Mouse (Mus musculus) myocyte (in vitro differentiated cells): ENCODE results near the gene Hspb1. TPM values are rescaled to one million over a fixed set of nuclear protein-coding genes. Genes with fewer than 3 reads are reported as not detected.

Experiments used
- H3K27me3 ChIP-seq: one replicate; pipeline ENCODE4 v1.6.1; 2011; ENCODE audit not compliant: control insufficient read depth, insufficient read depth, insufficient read length
- H3K36me3 ChIP-seq: one replicate; pipeline ENCODE4 v1.6.1; 2011; ENCODE audit not compliant: control insufficient read depth, insufficient read depth
- H3K4me2 ChIP-seq: one replicate; pipeline ENCODE4 v1.6.1; 2011; ENCODE audit warnings: low read depth, control low read depth
- H3K4me3 ChIP-seq: one replicate; pipeline ENCODE4 v1.5.1; 2011; ENCODE audit warnings: mild to moderate bottlenecking, control low read depth, moderate library complexity
- H3K79me2 ChIP-seq: one replicate; pipeline ENCODE4 v1.6.1; 2011; ENCODE audit not compliant: control insufficient read depth, insufficient read depth
- H3ac ChIP-seq: one replicate; pipeline ENCODE4 v1.6.1; 2011; ENCODE audit not compliant: control insufficient read depth, insufficient read length
- CEBPB ChIP-seq: IDR thresholded peaks from 2 replicates; pipeline ENCODE4 v1.6.1; 2011; ENCODE audit warnings: mild to moderate bottlenecking, moderate library complexity; ENCODE audit not compliant: poor library complexity, insufficient read depth, severe bottlenecking
- E2F4 ChIP-seq: IDR thresholded peaks from one replicate; pipeline ENCODE4 v1.6.1; 2011; ENCODE audit warnings: mild to moderate bottlenecking, control low read depth, moderate library complexity; ENCODE audit not compliant: insufficient read depth
- MAX ChIP-seq: IDR thresholded peaks from one replicate; pipeline ENCODE4 v1.6.1; 2011; ENCODE audit warnings: low read depth, mild to moderate bottlenecking, control low read depth
- MYOD1 ChIP-seq, 3 experiments: IDR thresholded peaks; one replicate each; pipeline ENCODE4 v1.6.1; 2011; ENCODE audit warnings: control low read depth in 2 of 3, low read depth in 2 of 3, mild to moderate bottlenecking in 2 of 3, moderate library complexity in 1 of 3; ENCODE audit not compliant: insufficient read length in 2 of 3, control insufficient read depth in 1 of 3
- MYOG ChIP-seq, 3 experiments: IDR thresholded peaks; one replicate each; pipeline ENCODE4 v1.6.1; 2011; ENCODE audit warnings: control low read depth in 2 of 3, low read depth in 2 of 3, mild to moderate bottlenecking in 2 of 3; ENCODE audit not compliant: insufficient read length in 2 of 3, control insufficient read depth in 1 of 3, insufficient read depth in 1 of 3
- POLR2A ChIP-seq: IDR thresholded peaks from one replicate; pipeline ENCODE4 v1.6.1; 2011; ENCODE audit warnings: low read depth, mild to moderate bottlenecking, control low read depth, moderate library complexity; ENCODE audit not compliant: insufficient read length
- POLR2AphosphoS2 ChIP-seq: IDR thresholded peaks from one replicate; pipeline ENCODE4 v1.6.1; 2011; ENCODE audit warnings: low read depth, control low read depth; ENCODE audit not compliant: insufficient read length
- REST ChIP-seq: IDR thresholded peaks from one replicate; pipeline ENCODE4 v1.6.1; 2011; ENCODE audit warnings: mild to moderate bottlenecking, control low read depth, moderate library complexity; ENCODE audit not compliant: insufficient read depth, insufficient read length
- SRF ChIP-seq: IDR thresholded peaks from one replicate; pipeline ENCODE4 v1.6.1; 2011; ENCODE audit warnings: low read depth; ENCODE audit not compliant: control insufficient read depth, insufficient read length
- TCF12 ChIP-seq: IDR thresholded peaks from one replicate; pipeline ENCODE4 v1.6.1; 2011; ENCODE audit warnings: mild to moderate bottlenecking, control low read depth; ENCODE audit not compliant: poor library complexity, insufficient read depth, severe bottlenecking
- TCF3 ChIP-seq: IDR thresholded peaks from one replicate; pipeline ENCODE4 v1.6.1; 2011; ENCODE audit warnings: low read depth, control low read depth; ENCODE audit not compliant: insufficient read length
- USF1 ChIP-seq: IDR thresholded peaks from one replicate; pipeline ENCODE4 v1.6.1; 2011; ENCODE audit warnings: low read depth, mild to moderate bottlenecking, control low read depth, moderate library complexity
- polyA plus RNA-seq: library from polyadenylated mRNA; unstranded; fragments of >200 nt; fragmentation: generic; extraction: Trizol; gene quantifications from one replicate; pipeline ENCODE4 v1.2.1, GENCODE M21; 2012; ENCODE audit warnings: missing spikeins

Gene Hspb1
- 622 TPM for polyA plus RNA-seq

- no peaks in the 10 kb centered on the region for H3K36me3 ChIP-seq
- peaks cover 9% of the 10 kb centered on the region for H3K79me2 ChIP-seq
- H3K27me3 ChIP-seq, result no peaks in the 10 kb centered on the region
- peak; percentile 62 for TF ChIP-seq POLR2A
- peak; percentile 57 for TF ChIP-seq POLR2AphosphoS2
- no peak for TF ChIP-seq MYOD1 (IDR thresholded peaks at IDR 0.05; ENCODE audit: control insufficient read depth in 1 of 3, insufficient read length in 2 of 3, low read depth in 2 of 3)
- no peak for TF ChIP-seq MAX
- TF ChIP-seq CEBPB, result no peak
- TF ChIP-seq E2F4, result no peak
- TF ChIP-seq TCF12, result no peak
- H3ac ChIP-seq, result no peak within 1 kb of the TSS
- peak within 1 kb of the TSS; percentile 80 for H3K4me3 ChIP-seq
- H3K4me2 ChIP-seq, result peak within 1 kb of the TSS; percentile 93
These were observed at the start of gene Hspb1 for GRCm38 (mm10) chr5:135887675-135888102. Hspb1 (plus strand) TSS chr5:135887919.

GRCm38 (mm10) chr5:135841651-135842050 lies 46.1 kb upstream of the Hspb1 start:
- no peak overlapping the region for H3K4me2 ChIP-seq
- H3ac ChIP-seq, result no peak overlapping the region
- peaks cover 8% of the 10 kb centered on the region for H3K27me3 ChIP-seq
- H3K36me3 ChIP-seq, result no peaks in the 10 kb centered on the region
- no peak for TF ChIP-seq MYOG (IDR thresholded peaks at IDR 0.05; ENCODE audit: control insufficient read depth in 1 of 3, insufficient read depth in 1 of 3, insufficient read length in 2 of 3, low read depth in 2 of 3)
- no peaks in the 10 kb centered on the region for H3K79me2 ChIP-seq
- H3K4me3 ChIP-seq, result no peak overlapping the region

- Histone ChIP-seq H3ac (no peak overlapping the region), H3K79me2 (no peaks in the 10 kb centered on the region), H3K4me2 (no peak overlapping the region), H3K4me3 (no peak overlapping the region), H3K36me3 (no peaks in the 10 kb centered on the region), H3K27me3 (peaks cover 18% of the 10 kb centered on the region)
- peak; percentile 90 for TF ChIP-seq REST
- no peak for TF ChIP-seq SRF
- no peak for TF ChIP-seq POLR2A
These were observed 44.3 kb upstream of the Hspb1 start for GRCm38 (mm10) chr5:135843418-135843817.

GRCm38 (mm10) chr5:135845676-135846320 lies 41.9 kb upstream of the Hspb1 start:
- H3ac ChIP-seq, result no peak overlapping the region
- H3K27me3 ChIP-seq, result peaks cover 26% of the 10 kb centered on the region
- H3K79me2 ChIP-seq, result no peaks in the 10 kb centered on the region
- H3K36me3 ChIP-seq, result no peaks in the 10 kb centered on the region
- TF ChIP-seq USF1 (no peak), SRF (no peak)
- H3K4me2 ChIP-seq, result no peak overlapping the region
- H3K4me3 ChIP-seq, result no peak overlapping the region

GRCm38 (mm10) chr5:135847460-135847859 lies 40.3 kb upstream of the Hspb1 start:
- TF ChIP-seq POLR2A (no peak), POLR2AphosphoS2 (no peak), CEBPB (no peak), TCF3 (no peak), E2F4 (no peak), MYOD1 (IDR thresholded peaks at IDR 0.05; ENCODE audit: control insufficient read depth in 1 of 3, insufficient read length in 2 of 3, low read depth in 2 of 3) (no peak), USF1 (no peak)
- no peak overlapping the region for H3K4me3 ChIP-seq
- no peaks in the 10 kb centered on the region for H3K79me2 ChIP-seq
- peaks cover 39% of the 10 kb centered on the region for H3K27me3 ChIP-seq
- no peaks in the 10 kb centered on the region for H3K36me3 ChIP-seq
- H3ac ChIP-seq, result no peak overlapping the region
- H3K4me2 ChIP-seq, result no peak overlapping the region

GRCm38 (mm10) chr5:135847881-135848280 lies 39.8 kb upstream of the Hspb1 start:
- peaks cover 43% of the 10 kb centered on the region for H3K27me3 ChIP-seq
- H3K4me3 ChIP-seq, result no peak overlapping the region
- TF ChIP-seq MAX (no peak), TCF3 (no peak), POLR2A (no peak), CEBPB (no peak), MYOG (IDR thresholded peaks at IDR 0.05; ENCODE audit: control insufficient read depth in 1 of 3, insufficient read depth in 1 of 3, insufficient read length in 2 of 3, low read depth in 2 of 3) (no peak), REST (no peak)
- H3K79me2 ChIP-seq, result no peaks in the 10 kb centered on the region
- no peak overlapping the region for H3ac ChIP-seq
- no peaks in the 10 kb centered on the region for H3K36me3 ChIP-seq
- H3K4me2 ChIP-seq, result no peak overlapping the region
